Mouse (Mus musculus): ENCODE data around the gene Trip6. TPM values are rescaled to one million over a fixed set of nuclear protein-coding genes. Genes with fewer than 3 reads are reported as not detected.

Trip6 gene
- polyA plus RNA-seq (2012; rRNA removed) = 99.6 and 100.0 TPM in 2 replicates

GRCm38 (mm10) chr5:137314193-137315083 lies at the start of gene Trip6:
Trip6 (minus strand) TSS chr5:137314404.

DNA sequence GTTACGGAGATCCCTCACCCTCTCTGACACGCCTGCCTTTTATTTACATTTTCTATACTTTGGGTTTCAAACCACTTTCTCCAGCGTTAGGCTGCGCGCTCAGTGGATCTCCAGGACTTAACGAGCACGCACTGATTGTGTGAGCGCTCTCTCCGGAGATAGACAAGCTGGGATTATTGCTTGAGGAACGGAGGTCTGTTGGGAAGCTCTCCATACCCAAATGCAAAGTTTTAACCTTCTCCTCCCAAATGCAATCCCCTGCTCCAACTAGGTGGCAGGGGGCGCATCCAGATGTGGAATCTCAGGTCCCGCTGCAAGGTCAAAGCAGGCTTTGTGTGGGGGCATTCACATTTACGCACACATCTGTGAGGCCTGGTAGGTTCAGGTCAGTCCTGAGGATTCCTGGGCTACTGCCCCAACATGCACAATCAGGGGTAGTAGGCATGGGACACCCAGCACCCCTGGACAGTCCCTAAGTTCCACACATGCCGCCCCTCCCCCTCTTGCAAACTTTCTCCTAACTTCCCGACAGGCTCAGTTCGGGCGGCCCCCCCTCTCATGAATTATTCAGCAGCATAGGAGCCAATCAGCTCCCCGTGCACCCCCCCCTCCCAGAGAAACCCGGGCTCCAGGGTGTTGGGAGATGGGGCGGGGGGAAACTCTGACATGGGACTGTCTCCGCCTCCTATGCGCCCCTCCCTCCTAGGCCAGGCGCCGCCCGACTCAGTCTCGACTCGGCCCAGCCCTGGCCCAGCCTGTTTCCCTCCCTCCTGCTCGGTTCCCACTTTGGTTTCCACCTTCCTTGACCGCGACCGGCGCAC lies 35.4 kb upstream of the Trip6 start, which contains the start of gene Ephb4:
Gene Ephb4, plus strand, starts transcription at position 726 of the 821 bp plus-strand sequence.

GRCm38 (mm10) chr5:137333512-137334174 lies 19.4 kb upstream of the Trip6 start, which contains the start of gene Slc12a9:
Slc12a9 (minus strand) TSS chr5:137333597.

GRCm38 (mm10) chr5:137307071-137307912 lies 6.9 kb downstream of the Trip6 start, which contains the start of gene Srrt:
Srrt (minus strand) TSS chr5:137307674.

DNA sequence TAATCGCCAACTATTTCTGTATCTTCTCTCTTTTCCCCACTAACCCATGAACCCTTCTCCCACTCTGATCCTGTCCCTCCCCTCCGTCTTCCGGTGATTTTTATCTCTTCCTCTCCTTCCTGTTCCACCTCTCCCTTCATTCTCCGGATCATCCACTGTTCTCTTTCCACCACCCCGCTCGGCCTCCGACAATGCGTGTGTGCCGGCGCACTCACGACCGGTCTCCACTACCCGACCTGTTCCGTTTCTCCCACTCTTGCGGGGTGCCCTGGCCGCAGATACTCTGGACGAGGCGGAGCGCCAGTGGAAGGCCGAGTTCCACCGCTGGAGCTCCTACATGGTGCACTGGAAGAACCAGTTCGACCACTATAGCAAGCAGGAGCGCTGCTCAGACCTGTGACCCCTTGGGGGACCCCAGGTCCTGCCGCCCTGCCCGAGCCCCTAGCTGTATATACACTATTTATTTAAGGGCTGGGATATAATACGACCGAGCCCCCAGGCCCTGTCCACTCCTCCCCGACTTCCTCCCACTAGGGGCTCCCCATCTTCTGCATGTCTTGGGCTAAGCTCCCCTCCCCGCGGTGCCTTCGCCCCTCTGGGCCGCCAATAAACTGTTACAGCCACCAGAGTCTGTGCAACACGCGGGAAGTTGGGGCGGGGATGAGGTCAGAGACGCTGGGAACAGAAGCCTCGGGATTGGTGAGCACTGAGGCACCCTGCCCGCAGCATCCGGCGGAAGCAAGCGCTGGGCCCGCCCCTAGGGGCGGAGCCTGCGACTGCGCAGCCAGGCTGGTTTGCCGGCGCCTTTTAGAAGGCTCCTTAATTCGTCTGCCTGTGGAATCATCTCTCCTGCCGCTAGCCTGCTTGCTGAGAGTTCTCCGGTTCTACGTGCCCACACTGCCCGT lies 20.1 kb downstream of the Trip6 start, which contains the start of gene Ufsp1:
Gene Ufsp1, plus strand, starts transcription at position 791 of the 905 bp plus-strand sequence.

GRCm38 (mm10) chr5:137287032-137287952 lies 26.9 kb downstream of the Trip6 start, which contains the start of gene Ache:
Ache (plus strand) TSS chr5:137287519.

Other genes with a start within 250 kb of the Trip6 start
- 8.6 TPM in 2 replicates for gene Serpine1, start 242.1 kb downstream of the Trip6 start, polyA plus RNA-seq (2012; rRNA removed)
- 9.6 and 14.3 TPM in 2 replicates for gene Trim56, start 198.2 kb downstream of the Trip6 start, polyA plus RNA-seq (2012; rRNA removed)
- 0.29 and 0.32 TPM in 2 replicates for gene Muc3, start 165.1 kb downstream of the Trip6 start, polyA plus RNA-seq (2012; rRNA removed)
- gene Muc3a, start 102.0 kb downstream of the Trip6 start, polyA plus RNA-seq (2012; rRNA removed) = 1.9 and 2.9 TPM in 2 replicates
- gene Ache, start 26.9 kb downstream of the Trip6 start, polyA plus RNA-seq (2012; rRNA removed) = 1.2 and 1.3 TPM in 2 replicates
- 12.0 and 14.2 TPM in 2 replicates for gene Ufsp1, start 19.8 kb downstream of the Trip6 start, polyA plus RNA-seq (2012; rRNA removed)
- gene Srrt, start 6.7 kb downstream of the Trip6 start, polyA plus RNA-seq (2012; rRNA removed) = 163 and 171 TPM in 2 replicates
- 33.8 and 36.0 TPM in 2 replicates for gene Slc12a9, start 19.2 kb upstream of the Trip6 start, polyA plus RNA-seq (2012; rRNA removed)
- gene Ephb4, start 35.7 kb upstream of the Trip6 start, polyA plus RNA-seq (2012; rRNA removed) = 77.9 and 78.8 TPM in 2 replicates
- 0.28 and 0.45 TPM in 2 replicates for gene Zan, start 162.7 kb upstream of the Trip6 start, polyA plus RNA-seq (2012; rRNA removed)
- 50.2 and 64.6 TPM in 2 replicates for gene Pop7, start 188.1 kb upstream of the Trip6 start, polyA plus RNA-seq (2012; rRNA removed)
- 49.3 and 49.4 TPM in 2 replicates for gene Gigyf1, start 204.1 kb upstream of the Trip6 start, polyA plus RNA-seq (2012; rRNA removed)
- 0.60 TPM in 1 of 2 replicates, not detected in the other for gene Epo, start 218.8 kb upstream of the Trip6 start, polyA plus RNA-seq (2012; rRNA removed)
- gene Gnb2, start 219.1 kb upstream of the Trip6 start, polyA plus RNA-seq (2012; rRNA removed) = 1,508 and 1,755 TPM in 2 replicates
- 0.08 TPM in 1 of 2 replicates, not detected in the other for gene Actl6b, start 239.1 kb upstream of the Trip6 start, polyA plus RNA-seq (2012; rRNA removed)